ENCODE assay signal across 8 mouse cellular contexts in the genomic region with DNA sequence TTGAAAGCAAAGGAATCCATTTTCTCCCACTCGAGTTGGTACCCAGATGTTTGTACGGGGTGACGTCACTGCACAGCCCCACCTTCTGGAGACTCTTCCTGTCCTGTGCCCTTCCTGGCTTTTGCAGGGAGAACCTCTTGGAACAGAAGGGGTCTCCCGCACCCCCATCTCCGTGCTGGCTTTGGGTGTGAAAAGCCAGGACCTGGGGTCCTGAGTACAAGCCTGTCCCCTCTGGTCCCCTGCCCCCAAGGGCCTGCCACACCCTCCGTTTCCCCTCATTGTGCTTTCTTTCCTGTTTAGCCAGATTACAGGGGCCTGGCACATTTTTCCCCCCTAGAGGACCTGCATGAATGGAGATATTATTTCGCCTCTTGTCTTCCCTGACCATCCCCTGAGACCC. TPM values are rescaled to one million over a fixed set of nuclear protein-coding genes. Genes with fewer than 3 reads are reported as not detected.
A peak's percentile ranks its signal among the peaks of the same experiment; 100 is the strongest.
DNase-seq lines count a peak whose midpoint lies in the region; ATAC-seq and TF ChIP-seq lines count a peak whose summit lies in the region.

No protein-coding gene starts in this region.

- H3K4me3 ChIP-seq in cortical plate, adult 2 months (ENCODE audit: insufficient read depth, low read length) = no peak overlapping the region
- no peak overlapping the region for H3K4me3 ChIP-seq in intestine, embryonic 16.5 days (ENCODE audit: low read length)
- H3K4me3 ChIP-seq in lung, embryonic 14.5 days (ENCODE audit: low read depth, low read length) = no peak overlapping the region

- peak; percentile 8; the same call in 1 of the 2 replicates for ATAC-seq in intestine, embryonic 16.5 days
- ATAC-seq in lung, embryonic 14.5 days (ENCODE audit: insufficient read depth) = peak; percentile 45

- H3K36me3 ChIP-seq in intestine, embryonic 16.5 days (ENCODE audit: control insufficient read depth, insufficient read depth, low read length) = no peaks in the 10 kb centered on the region
- H3K36me3 ChIP-seq in lung, embryonic 14.5 days (ENCODE audit: insufficient read depth) = 0 out of 2 replicates have a peak, but pooled peaks cover 8% of the 10 kb centered on the region

- H3K4me2 ChIP-seq in intestine, embryonic 16.5 days (ENCODE audit: low read depth, low read length) = no peak overlapping the region
- peak overlapping the region; percentile 56 for H3K4me2 ChIP-seq in lung, embryonic 14.5 days

- no peak for TF ChIP-seq CTCF in cortical plate, adult 2 months (IDR thresholded peaks at IDR 0.05; ENCODE audit: extremely low read depth, insufficient read depth, low read length)
- no peak for TF ChIP-seq CTCF in lung, embryonic 14.5 days (IDR thresholded peaks at IDR 0.05; ENCODE audit: low read depth)

- H3K27ac ChIP-seq in cortical plate, adult 2 months (ENCODE audit: insufficient read depth, low read length) = peak overlapping the region; percentile 81
- peak overlapping the region; percentile 90 for H3K27ac ChIP-seq in intestine, embryonic 16.5 days (ENCODE audit: low read length)
- H3K27ac ChIP-seq in lung, embryonic 14.5 days (ENCODE audit: low read depth) = peak overlapping the region; percentile 91

- 38% methylated on average over 7 of the region's 7 CpGs for WGBS in intestine, embryonic 16.5 days
- 30% methylated on average over 7 of the region's 7 CpGs for WGBS in lung, embryonic 14.5 days

- no peaks in the 10 kb centered on the region for H3K9me3 ChIP-seq in intestine, embryonic 16.5 days (ENCODE audit: control insufficient read depth, low read length)
- no peaks in the 10 kb centered on the region for H3K9me3 ChIP-seq in lung, embryonic 14.5 days (ENCODE audit: low read depth, low read length)

- H3K9ac ChIP-seq in intestine, embryonic 16.5 days (ENCODE audit: low read depth, low read length) = peak overlapping the region; percentile 65; the same call in 1 of the 2 replicates
- H3K9ac ChIP-seq in lung, embryonic 14.5 days = peak overlapping the region; percentile 14; the same call in 1 of the 2 replicates

- no peak for TF ChIP-seq POLR2A in cortical plate, adult 2 months (IDR thresholded peaks at IDR 0.05; ENCODE audit: extremely low read depth, insufficient read depth, low read length)

- no peaks in the 10 kb centered on the region for H3K4me1 ChIP-seq in cortical plate, adult 2 months (ENCODE audit: control insufficient read depth, insufficient read depth, low read length)
- peaks cover 40% of the 10 kb centered on the region for H3K4me1 ChIP-seq in intestine, embryonic 16.5 days (ENCODE audit: control insufficient read depth, insufficient read depth, low read length)
- H3K4me1 ChIP-seq in lung, embryonic 14.5 days (ENCODE audit: insufficient read depth) = peaks cover 21% of the 10 kb centered on the region

- DNase-seq in heart, adult 18-20 months = peak; percentile 69 to 81
- DNase-seq in lung, embryonic 14.5 days = peak; percentile 49
- no peak for DNase-seq in frontal cortex, adult 2 months (ENCODE audit: extremely low spot score in 1 of 2, low spot score in 1 of 2)
- no peak for DNase-seq in urinary bladder, postnatal 10 days (ENCODE audit: low spot score)
- no peak for DNase-seq in layer of hippocampus, postnatal 10 days (ENCODE audit: low spot score in 2 of 2)
- no peak for DNase-seq in thymus, postnatal 36 days

- H3K27me3 ChIP-seq in intestine, embryonic 16.5 days (replicated peaks; ENCODE audit: control insufficient read depth, insufficient read depth, low read length) = no peaks in the 10 kb centered on the region
- peaks cover 8% of the 10 kb centered on the region for H3K27me3 ChIP-seq in lung, embryonic 14.5 days (ENCODE audit: insufficient read depth, low read length)

RNA-seq across cellular contexts. Expression of gene Ece1, which starts 58.0 kb away (rescaled TPM):
- polyA plus RNA-seq in cortical plate, adult 2 months (2012; rRNA removed) = 29.8 and 38.2 TPM in 2 replicates
- 100 to 1,000 TPM; 105 to 121 TPM for total RNA-seq in heart, adult 18-20 months (2021)
- 56.0 and 63.0 TPM in 2 replicates for polyA plus RNA-seq in intestine, embryonic 16.5 days (2015; fragmentation: Nextera tagmentation; extraction: Ambion mirVana)
- polyA plus RNA-seq in lung, embryonic 14.5 days (2014; fragmentation: Nextera tagmentation; extraction: Ambion mirVana) = 59.3 and 71.2 TPM in 2 replicates
- polyA plus RNA-seq in frontal cortex, adult 2 months (2012; rRNA removed) = 24.6 and 29.5 TPM in 2 replicates
- total RNA-seq in layer of hippocampus, postnatal 10 days (2021) = 10 to 100 TPM; 55.7 to 67.8 TPM

Comparison
In these comparisons a context has a peak if more than half of its experiments do, and no peak if none do; other contexts are left out.
1. DNase-seq: peak in heart, adult 18-20 months (2 of 2) and lung, embryonic 14.5 days (single experiment); none in frontal cortex, adult 2 months (0 of 2), urinary bladder, postnatal 10 days (single experiment), layer of hippocampus, postnatal 10 days (0 of 2) and thymus, postnatal 36 days (0 of 2).
2. Peak in every context shown above with its lines, with median percentiles within 50 percentile points of each other: H3K27ac ChIP-seq.